Mouse (Mus musculus) stomach, postnatal 0 days (tissue): Measurements from ENCODE around the gene Sar1b. TPM values are rescaled to one million over a fixed set of nuclear protein-coding genes. Genes with fewer than 3 reads are reported as not detected.
"Not testable (repeated sequence)": the region's sequence is repeated elsewhere in the genome, so short reads cannot be mapped to it uniquely, and the experiment has no call there.

Experiments
- ATAC-seq: fragments of 200-750 bp; cut with Nextera tagmentation; 2 replicates; pipeline ENCODE4 v1.8.0; 2017; ENCODE audit not compliant: low FRiP score, low TSS enrichment
- DNase-seq: peaks from one replicate; pipeline ENCODE4 v3.0.0-alpha.2; 2016; ENCODE audit warnings: low spot score
- H3K27ac ChIP-seq: fragments of 300-500 bp; sonication (generic); replicated peaks from 2 replicates; pipeline ENCODE4 v1.5.1; 2014; ENCODE audit warnings: mild to moderate bottlenecking, control low read depth
- H3K27me3 ChIP-seq: fragments of 300-500 bp; sonication (generic); 2 replicates; pipeline ENCODE4 v1.6.1; 2014; ENCODE audit warnings: low read length; ENCODE audit not compliant: control insufficient read depth, insufficient read depth
- H3K36me3 ChIP-seq: fragments of 300-500 bp; sonication (generic); 2 replicates; pipeline ENCODE4 v1.6.1; 2014; ENCODE audit warnings: low read length, mixed read lengths; ENCODE audit not compliant: control insufficient read depth, insufficient read depth
- H3K4me1 ChIP-seq: fragments of 300-500 bp; sonication (generic); replicated peaks from 2 replicates; pipeline ENCODE4 v1.6.1; 2014; ENCODE audit warnings: antibody characterized with exemption; ENCODE audit not compliant: control insufficient read depth, insufficient read depth
- H3K4me2 ChIP-seq: fragments of 300-500 bp; sonication (generic); replicated peaks from 2 replicates; pipeline ENCODE4 v1.6.1; 2014; ENCODE audit warnings: low read depth, mild to moderate bottlenecking, control low read depth, moderate library complexity
- H3K4me3 ChIP-seq: fragments of 300-500 bp; sonication (generic); 2 replicates; pipeline ENCODE4 v1.5.1; 2014; ENCODE audit warnings: low read depth, low read length, control low read depth
- H3K9ac ChIP-seq: fragments of 300-500 bp; sonication (generic); 2 replicates; pipeline ENCODE4 v1.6.1; 2014; ENCODE audit warnings: mild to moderate bottlenecking, low read length, control low read depth, mixed read lengths
- H3K9me3 ChIP-seq: fragments of 300-500 bp; sonication (generic); 2 replicates; pipeline ENCODE4 v1.6.1; 2016; ENCODE audit warnings: low read length; ENCODE audit not compliant: control insufficient read depth
- CTCF ChIP-seq: IDR thresholded peaks from 2 replicates; pipeline ENCODE4 v1.5.1; 2016; ENCODE audit warnings: antibody characterized with exemption, low read depth, mild to moderate bottlenecking, moderate library complexity
- EP300 ChIP-seq: optimal IDR thresholded peaks from 2 replicates; pipeline ENCODE3; 2016; ENCODE audit warnings: antibody characterized with exemption
- WGBS: fragments of 180-500 bp; shearing (Covaris S2); extraction: QIAGEN DNeasy Blood & Tissue Kit; methylation state at CpG from one replicate; pipeline ENCODE4 v1.1.7; 2014; 5-methylcytosine and 5-hydroxymethylcytosine counted together
- polyA plus RNA-seq: library from polyadenylated mRNA; unstranded; fragments of >200 nt; fragmentation: Nextera tagmentation; extraction: Ambion mirVana; gene quantifications from 2 replicates; pipeline ENCODE4 v1.2.1, GENCODE M21; 2015

Gene Sar1b
- polyA plus RNA-seq = 168 and 169 TPM in 2 replicates

GRCm38 (mm10) chr11:51763213-51763907 is at the start of gene Sar1b, which contains the start of gene Sec24a:
Gene Sar1b, plus strand, starts transcription at chr11:51763687.
Gene Sec24a, minus strand, starts transcription at chr11:51763634.
- DNase-seq (peak; percentile 87), ATAC-seq (peak; percentile 93)
- Histone ChIP-seq H3K36me3 (no peaks in the 10 kb centered on the region), H3K4me2 (peak within 1 kb of the TSS; percentile 86), H3K4me3 (peak within 1 kb of the TSS; percentile 94), H3K4me1 (peaks cover 4% of the 10 kb centered on the region), H3K9me3 (no peaks in the 10 kb centered on the region), H3K27me3 (no peaks in the 10 kb centered on the region), H3K9ac (peak within 1 kb of the TSS; percentile 93), H3K27ac (peak within 1 kb of the TSS; percentile 58; the same call in 1 of the 2 replicates)
- TF ChIP-seq EP300 (no peak), CTCF (peak; percentile 54)
- under 1% methylated on average over 30 of the region's 30 CpGs for WGBS

- 90% methylated on average over 11 of the region's 11 CpGs for WGBS
- Histone ChIP-seq H3K4me1 (no peaks in the 10 kb centered on the region), H3K4me2 (no peak overlapping the region), H3K36me3 (peaks cover 16% of the 10 kb centered on the region), H3K4me3 (no peak overlapping the region), H3K27me3 (no peaks in the 10 kb centered on the region), H3K9ac (no peak overlapping the region), H3K9me3 (no peaks in the 10 kb centered on the region), H3K27ac (no peak overlapping the region)
- no peak for DNase-seq
- TF ChIP-seq EP300 (no peak), CTCF (no peak)
- ATAC-seq = no peak
Observed at GRCm38 (mm10) chr11:51721066-51721465, 42.4 kb upstream of the Sar1b start.

DNA sequence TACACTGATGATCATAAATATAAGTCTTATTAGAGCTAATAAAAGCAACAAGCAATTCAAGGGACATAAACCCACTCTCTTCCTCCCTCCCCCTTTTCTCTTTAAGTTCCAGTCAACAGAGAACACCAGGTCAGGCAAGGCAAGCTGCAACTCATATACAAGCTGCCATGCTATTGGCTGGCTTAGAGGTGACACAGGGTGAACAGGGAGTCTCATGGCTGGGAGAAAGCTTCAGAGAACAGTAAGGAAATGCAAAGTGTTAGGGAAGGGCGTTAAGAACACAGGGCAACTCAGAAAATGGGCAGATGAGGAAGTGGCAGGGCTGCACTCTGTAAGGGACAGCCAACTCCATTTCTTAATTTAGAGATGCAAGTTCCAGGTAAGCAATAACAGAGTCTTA is 30.6 kb upstream of the Sar1b start:
- 56% methylated on average over 1 of the region's 1 CpGs for WGBS
- H3K36me3 ChIP-seq = peaks cover 2% of the 10 kb centered on the region
- no peak for DNase-seq

DNA sequence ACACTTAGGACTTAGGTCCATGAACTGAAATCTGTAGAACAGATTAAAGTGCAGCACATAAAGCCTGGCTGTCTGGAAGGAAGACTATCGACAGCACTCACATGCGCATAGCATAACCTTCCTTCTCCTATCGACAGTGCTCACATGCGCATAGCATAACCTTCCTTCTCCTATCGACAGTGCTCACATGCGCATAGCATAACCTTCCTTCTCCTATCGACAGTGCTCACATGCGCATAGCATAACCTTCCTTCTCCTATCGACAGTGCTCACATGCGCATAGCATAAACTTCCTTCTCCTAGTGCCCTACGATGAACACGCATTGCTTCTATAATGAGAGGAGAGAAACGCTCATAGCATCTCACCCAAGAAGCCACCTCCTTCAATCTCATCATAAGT is 29.3 kb upstream of the Sar1b start:
- not testable (repeated sequence) for DNase-seq, H3K27ac ChIP-seq, H3K9ac ChIP-seq, H3K4me2 ChIP-seq, H3K9me3 ChIP-seq, ATAC-seq, H3K4me1 ChIP-seq, H3K27me3 ChIP-seq, H3K4me3 ChIP-seq, H3K36me3 ChIP-seq
- whole genome bisulfite sequencing = 91% methylated on average over 12 of the region's 13 CpGs

More for the DNA sequence above, 30.6 kb upstream of the Sar1b start:
- H3K27me3 ChIP-seq = no peaks in the 10 kb centered on the region
- no peak overlapping the region for H3K4me2 ChIP-seq
- no peaks in the 10 kb centered on the region for H3K9me3 ChIP-seq
- no peak for ATAC-seq
- H3K4me1 ChIP-seq = no peaks in the 10 kb centered on the region
- no peak overlapping the region for H3K27ac ChIP-seq
- no peak overlapping the region for H3K9ac ChIP-seq
- TF ChIP-seq EP300 = no peak
- no peak for TF ChIP-seq CTCF
- no peak overlapping the region for H3K4me3 ChIP-seq

DNA sequence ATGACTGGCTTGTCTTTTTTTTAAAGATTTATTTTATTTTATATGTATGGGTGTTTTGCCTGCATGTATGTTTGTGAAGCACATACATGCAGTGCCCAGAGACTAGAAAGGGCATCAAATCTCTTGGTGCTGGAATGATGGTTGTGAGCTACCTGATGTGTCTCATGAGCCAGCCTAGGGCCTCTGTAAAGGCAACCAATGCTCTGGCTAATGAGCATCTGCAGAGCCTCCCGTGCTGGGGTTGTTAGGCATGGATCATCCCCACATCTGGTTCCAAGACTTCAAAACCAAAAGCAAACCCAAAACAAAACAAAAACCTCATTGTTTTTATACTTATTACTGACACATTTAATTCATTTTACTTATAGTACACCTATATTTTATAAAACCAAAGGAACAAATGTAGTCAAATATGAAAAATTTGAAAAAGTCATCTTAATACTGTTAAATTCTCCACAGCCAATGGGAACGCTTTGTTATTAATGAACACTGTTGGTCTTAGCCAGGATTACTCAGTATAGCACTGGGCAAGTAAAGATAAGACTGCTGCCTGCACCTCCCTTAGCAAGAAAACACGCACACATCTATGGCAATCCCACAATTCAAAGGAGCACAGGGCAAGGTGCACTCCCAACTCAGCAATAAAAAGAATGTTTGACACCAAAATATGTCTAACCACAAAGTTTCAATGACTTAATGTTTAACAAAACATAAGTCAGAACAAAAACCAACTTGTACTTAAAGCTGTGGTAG is 24.7 kb upstream of the Sar1b start:
- TF ChIP-seq EP300 (no peak), CTCF (no peak)
- peaks cover 10% of the 10 kb centered on the region; the same call in 1 of the 2 replicates for H3K36me3 ChIP-seq
- no peak overlapping the region for H3K27ac ChIP-seq
- no peaks in the 10 kb centered on the region for H3K9me3 ChIP-seq
- no peak overlapping the region for H3K4me2 ChIP-seq
- no peak overlapping the region for H3K4me3 ChIP-seq
- ATAC-seq = peak; percentile 71; the same call in 1 of the 2 replicates
- H3K27me3 ChIP-seq = no peaks in the 10 kb centered on the region
- DNase-seq = no peak
- no peak overlapping the region for H3K9ac ChIP-seq
- no peaks in the 10 kb centered on the region for H3K4me1 ChIP-seq
- 75% methylated on average over 3 of the region's 3 CpGs for WGBS

DNA sequence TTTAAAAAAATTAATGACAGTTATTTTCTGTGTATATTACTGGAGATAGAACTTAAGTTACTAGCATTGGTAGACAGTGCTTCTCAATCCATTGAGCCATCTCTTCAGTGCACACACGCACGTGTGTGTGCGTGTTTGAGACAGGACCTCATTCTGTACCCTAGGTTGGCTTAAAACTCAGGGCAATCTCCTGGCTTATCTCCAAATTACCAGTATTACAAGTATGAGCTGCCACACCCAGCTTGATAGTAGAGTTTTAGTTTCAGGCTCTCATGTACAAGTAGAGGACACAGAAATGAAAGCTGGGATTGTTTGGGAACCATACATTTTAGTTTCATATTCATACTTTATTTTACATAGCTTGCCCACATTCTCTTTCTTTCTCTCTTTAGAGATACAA is 22.8 kb upstream of the Sar1b start:
- DNase-seq (no peak), ATAC-seq (no peak)
- H3K9ac ChIP-seq = no peak overlapping the region
- H3K4me3 ChIP-seq = no peak overlapping the region
- TF ChIP-seq CTCF (no peak), EP300 (no peak)
- H3K4me2 ChIP-seq = no peak overlapping the region
- no peaks in the 10 kb centered on the region for H3K4me1 ChIP-seq
- 80% methylated on average over 3 of the region's 3 CpGs for WGBS
- no peak overlapping the region for H3K27ac ChIP-seq
- H3K36me3 ChIP-seq = peaks cover 10% of the 10 kb centered on the region; the same call in 1 of the 2 replicates
- no peaks in the 10 kb centered on the region for H3K27me3 ChIP-seq
- no peaks in the 10 kb centered on the region for H3K9me3 ChIP-seq
